10 mouse cellular contexts compared by ENCODE assay signal in genomic region chr8:120344166-120344565, GRCm38 (mm10).
DNase-seq lines count a peak whose midpoint lies in the region; ATAC-seq and TF ChIP-seq lines count a peak whose summit lies in the region.
"Had no signal": no experiment of that assay in that cellular context is flagged by ENCODE, and none has a peak within 500 bp of the region (broad histone marks: within the 10 kb centered on the region; RNA-seq: fewer than 3 reads in every experiment).

No protein-coding gene starts in this region.

- TF ChIP-seq CTCF in bone marrow, adult 2 months (IDR thresholded peaks at IDR 0.05; ENCODE audit: control insufficient read depth, insufficient read depth, low read length) = no peak

- peaks cover 42% of the 10 kb centered on the region for H3K27me3 ChIP-seq in embryonic facial prominence, embryonic 10.5 days (replicated peaks; ENCODE audit: low read depth, poor library complexity, severe bottlenecking)
- H3K27me3 ChIP-seq in hindbrain, embryonic 16.5 days (replicated peaks; ENCODE audit: control insufficient read depth, insufficient read depth, low read length) = no peaks in the 10 kb centered on the region
- H3K27me3 ChIP-seq in midbrain, embryonic 11.5 days (ENCODE audit: control insufficient read depth, insufficient read depth, low read length) = no peaks in the 10 kb centered on the region; the same call in 1 of the 2 replicates

- H3K9ac ChIP-seq in hindbrain, embryonic 16.5 days (ENCODE audit: low read depth, low read length) = peak overlapping the region; percentile 27; the same call in 1 of the 2 replicates
- H3K9ac ChIP-seq in midbrain, embryonic 11.5 days (ENCODE audit: low read length) = peak overlapping the region; percentile 15; the same call in 1 of the 2 replicates

- H3K9me3 ChIP-seq in embryonic facial prominence, embryonic 10.5 days = no peaks in the 10 kb centered on the region
- H3K9me3 ChIP-seq in hindbrain, embryonic 16.5 days (ENCODE audit: control insufficient read depth, low read length) = no peaks in the 10 kb centered on the region
- no peaks in the 10 kb centered on the region for H3K9me3 ChIP-seq in midbrain, embryonic 11.5 days (ENCODE audit: control insufficient read depth, low read length)

- peak overlapping the region; percentile 6; the same call in 1 of the 2 replicates for H3K27ac ChIP-seq in bone marrow, adult 2 months (ENCODE audit: control insufficient read depth, insufficient read depth, low read depth, low read length, poor library complexity)
- H3K27ac ChIP-seq in embryonic facial prominence, embryonic 10.5 days (replicated peaks) = peak overlapping the region; percentile 49
- H3K27ac ChIP-seq in hindbrain, embryonic 16.5 days (ENCODE audit: low read depth, low read length) = peak overlapping the region; percentile 55
- H3K27ac ChIP-seq in midbrain, embryonic 11.5 days (ENCODE audit: low read depth, low read length) = peak overlapping the region; percentile 30; the same call in 1 of the 2 replicates
- H3K27ac ChIP-seq: kidney, postnatal 0 days had no signal

- H3K4me1 ChIP-seq in bone marrow, adult 2 months (ENCODE audit: control insufficient read depth, insufficient read depth, low read length) = peaks cover 6% of the 10 kb centered on the region
- peaks cover 99% of the 10 kb centered on the region for H3K4me1 ChIP-seq in embryonic facial prominence, embryonic 10.5 days
- peaks cover 63% of the 10 kb centered on the region for H3K4me1 ChIP-seq in hindbrain, embryonic 16.5 days (ENCODE audit: control insufficient read depth, insufficient read depth, low read depth, low read length)
- peaks cover 47% of the 10 kb centered on the region for H3K4me1 ChIP-seq in midbrain, embryonic 11.5 days (ENCODE audit: control insufficient read depth, insufficient read depth, low read length)

- 1% methylated on average over 4 of the region's 4 CpGs for WGBS in bone marrow, adult 2 months
- WGBS in embryonic facial prominence, embryonic 10.5 days = 27% methylated on average over 4 of the region's 4 CpGs
- 25% methylated on average over 4 of the region's 4 CpGs for WGBS in hindbrain, embryonic 16.5 days
- 29% methylated on average over 4 of the region's 4 CpGs for WGBS in midbrain, embryonic 11.5 days

- no peak overlapping the region for H3K4me3 ChIP-seq in bone marrow, adult 2 months (replicated peaks; ENCODE audit: control insufficient read depth, low read depth, low read length)
- H3K4me3 ChIP-seq in embryonic facial prominence, embryonic 10.5 days = no peak overlapping the region
- H3K4me3 ChIP-seq in hindbrain, embryonic 16.5 days (ENCODE audit: low read length) = no peak overlapping the region
- H3K4me3 ChIP-seq in midbrain, embryonic 11.5 days (ENCODE audit: low read depth, low read length) = no peak overlapping the region

- DNase-seq in embryonic facial prominence, embryonic 10.5 days (ENCODE audit: low spot score) = no peak
- DNase-seq in midbrain, embryonic 11.5 days (ENCODE audit: low spot score, missing footprints) = no peak
- no peak for DNase-seq in cerebellum, postnatal 4 days (ENCODE audit: low spot score in 2 of 2)
- DNase-seq in right cerebral cortex, postnatal 4 days = no peak
- DNase-seq: adrenal gland, postnatal 10 days; cerebellum, adult 2 months had no signal

- no peaks in the 10 kb centered on the region for H3K36me3 ChIP-seq in embryonic facial prominence, embryonic 10.5 days (replicated peaks)
- H3K36me3 ChIP-seq in hindbrain, embryonic 16.5 days (ENCODE audit: control insufficient read depth, insufficient read depth, low read length) = no peaks in the 10 kb centered on the region
- H3K36me3 ChIP-seq in midbrain, embryonic 11.5 days (ENCODE audit: control insufficient read depth, insufficient read depth, low read length) = no peaks in the 10 kb centered on the region

- H3K4me2 ChIP-seq in hindbrain, embryonic 16.5 days (ENCODE audit: low read length) = no peak overlapping the region
- no peak overlapping the region for H3K4me2 ChIP-seq in midbrain, embryonic 11.5 days

- no peak for TF ChIP-seq POLR2A in bone marrow, adult 2 months (IDR thresholded peaks at IDR 0.05; ENCODE audit: borderline replicate concordance, control insufficient read depth, low read depth, low read length)

- no peak for ATAC-seq in hindbrain, embryonic 16.5 days
- no peak for ATAC-seq in midbrain, embryonic 11.5 days (ENCODE audit: low FRiP score)
- ATAC-seq in CD4-positive, CD25-positive, alpha-beta regulatory T cell, adult 4 months = no peak
